Mouse (Mus musculus) liver, adult 10 weeks (tissue): ENCODE measurements around the gene Ercc6l2. TPM values are rescaled to one million over a fixed set of nuclear protein-coding genes. Genes with fewer than 3 reads are reported as not detected.

Source experiments
- polyA plus RNA-seq: library from polyadenylated mRNA; stranded (reverse); fragments of 350-450 nt; fragmentation: Illumina TruSeq; extraction: RNeasy Lipid Tissue Mini Kit (QIAGEN cat#74804); gene quantifications from one replicate; pipeline ENCODE4 v1.2.3, GENCODE M21; 2014; ENCODE audit warnings: low read depth, low replicate concordance

Ercc6l2 gene
- polyA plus RNA-seq = 17.2 TPM

DNA sequence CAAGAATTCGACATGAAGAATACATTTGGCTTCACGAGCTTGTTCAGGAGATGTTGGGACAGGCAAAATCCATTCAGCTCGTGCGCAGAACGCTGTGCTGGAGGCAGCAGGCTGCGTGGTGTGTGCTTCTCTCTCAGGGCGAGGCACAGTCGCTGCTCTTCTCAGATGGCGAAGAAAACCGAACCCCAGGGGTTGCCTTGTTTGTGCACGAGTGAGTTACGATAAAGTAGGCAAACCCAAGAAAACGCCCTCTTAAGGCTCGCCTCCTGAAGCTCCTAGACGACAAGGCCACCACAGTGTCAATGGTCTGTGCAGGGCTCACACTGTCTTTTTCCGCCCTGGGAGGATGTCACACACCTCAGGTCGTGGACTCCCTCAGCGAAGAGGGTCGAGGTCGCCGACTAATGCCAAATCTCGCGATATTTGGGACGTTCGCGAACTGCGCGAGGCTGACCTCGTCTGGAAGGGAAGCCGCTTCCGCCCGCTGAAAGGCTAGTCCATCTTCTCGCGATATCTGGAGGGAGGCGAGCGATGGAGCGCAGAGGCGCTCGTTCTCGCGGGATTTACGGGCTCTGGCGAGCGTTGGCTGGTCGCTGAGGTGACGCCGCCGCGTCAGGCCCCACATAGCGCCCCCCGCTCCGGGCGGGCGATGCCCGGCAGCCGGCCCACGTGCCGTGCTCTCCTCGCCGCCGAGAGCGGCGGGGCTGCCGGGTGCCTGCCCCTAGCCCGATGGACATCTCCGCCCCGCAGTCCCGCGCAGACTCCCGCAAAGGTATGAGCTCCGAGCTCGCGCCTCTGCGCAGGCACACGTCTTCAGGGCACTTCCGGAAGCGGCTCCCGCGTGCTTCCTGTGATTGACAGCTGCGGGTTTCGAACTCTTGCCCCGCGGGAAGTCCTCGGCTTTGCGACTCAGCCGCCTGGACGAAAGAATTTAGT lies at the start of gene Ercc6l2:
Gene Ercc6l2, plus strand, starts transcription at position 495 of the 936 bp plus-strand sequence.

Other genes starting within 250 kb of the Ercc6l2 start
- gene Ptch1, start 241.6 kb upstream of the Ercc6l2 start, polyA plus RNA-seq = 10.0 TPM